Mouse (Mus musculus): ENCODE data around the gene Olfr222.

- no peak for TF ChIP-seq CTCF (IDR thresholded peaks at IDR 0.05)
- no peak for TF ChIP-seq POLR2A (IDR thresholded peaks at IDR 0.05; ENCODE audit: insufficient read depth, low read depth, low read length)
Measured at GRCm38 (mm10) chr11:59584539-59584938, 8.5 kb upstream of the Olfr222 start.

Data from heart, adult 2 months (tissue).